Mouse (Mus musculus) E14TG2a.4 (cell line): ENCODE data around the gene Zbtb44.

Experiments used
- H3K27me3 ChIP-seq: 2 replicates; pipeline ENCODE4 v1.6.1; 2014; ENCODE audit warnings: low read length, control low read depth; ENCODE audit not compliant: insufficient read depth
- H3K36me3 ChIP-seq: 2 replicates; pipeline ENCODE4 v1.6.1; 2014; ENCODE audit warnings: low read length, control low read depth; ENCODE audit not compliant: insufficient read depth
- H3K4me1 ChIP-seq: replicated peaks from 2 replicates; pipeline ENCODE4 v1.6.1; 2014; ENCODE audit warnings: low read depth, low read length, control low read depth
- H3K4me3 ChIP-seq: replicated peaks from 2 replicates; pipeline ENCODE4 v1.5.1; 2014; ENCODE audit warnings: mild to moderate bottlenecking, low read length
- H3K9me3 ChIP-seq: 2 replicates; pipeline ENCODE4 v1.6.1; 2014; ENCODE audit warnings: low read length, control low read depth
- CTCF ChIP-seq: conservative IDR thresholded peaks from 2 replicates; pipeline ENCODE4 v1.5.1; 2014; ENCODE audit warnings: low read length
- NANOG ChIP-seq: IDR thresholded peaks from 2 replicates; pipeline ENCODE4 v1.6.1; 2014; ENCODE audit warnings: borderline replicate concordance, low read length, mixed read lengths
- POU5F1 ChIP-seq: IDR thresholded peaks from 2 replicates; pipeline ENCODE4 v1.6.1; 2014; ENCODE audit warnings: low read length, borderline replicate concordance

Gene Zbtb44

DNA sequence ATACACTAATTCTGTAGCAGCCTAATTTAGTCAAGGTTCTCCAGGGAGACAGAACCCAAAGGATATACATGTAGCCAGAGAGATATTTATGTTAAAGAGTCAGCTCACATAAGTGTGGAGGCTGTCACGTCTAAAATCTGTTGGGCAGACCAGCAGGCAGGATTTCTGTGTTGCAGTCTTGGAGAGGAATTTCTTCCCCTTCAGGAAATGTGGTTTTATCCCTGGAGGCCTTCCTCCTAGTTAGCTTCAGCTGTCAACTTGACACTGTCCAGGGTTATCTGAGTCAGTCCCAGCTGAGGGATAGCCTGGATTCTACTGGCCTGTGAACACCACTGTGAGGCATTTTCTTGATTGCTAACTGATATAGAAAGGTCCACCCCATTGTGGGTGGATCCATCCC lies 18.9 kb upstream of the Zbtb44 start:
- no peak for TF ChIP-seq POU5F1

DNA sequence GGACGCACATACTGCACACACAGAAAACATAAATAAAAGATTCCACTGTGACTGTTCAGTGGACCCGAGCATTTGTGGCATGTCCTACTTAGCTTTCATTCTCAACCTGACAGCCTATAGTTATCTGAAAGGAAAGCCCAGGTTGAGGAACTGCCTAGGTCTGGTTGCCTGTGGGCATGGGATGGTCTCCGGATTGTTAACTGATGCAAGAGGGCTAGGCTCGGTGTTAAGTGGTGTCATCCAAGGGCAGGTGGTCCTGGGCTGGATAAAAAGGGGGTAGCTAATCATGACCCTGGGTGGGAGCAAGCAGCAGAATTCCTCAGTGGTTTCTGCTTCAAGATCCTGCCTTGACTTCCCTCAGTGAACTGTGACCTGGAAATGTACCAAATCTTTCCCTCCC lies 17.8 kb upstream of the Zbtb44 start:
- TF ChIP-seq CTCF (no peak), POU5F1 (no peak), NANOG (no peak)
- H3K36me3 ChIP-seq: no peaks in the 10 kb centered on the region
- no peak overlapping the region for H3K4me3 ChIP-seq
- peaks cover 1% of the 10 kb centered on the region; the same call in 1 of the 2 replicates for H3K9me3 ChIP-seq
- H3K4me1 ChIP-seq: peaks cover 91% of the 10 kb centered on the region
- H3K27me3 ChIP-seq: no peaks in the 10 kb centered on the region

More for the DNA sequence above, 18.9 kb upstream of the Zbtb44 start:
- H3K4me1 ChIP-seq: peaks cover 80% of the 10 kb centered on the region
- H3K36me3 ChIP-seq: no peaks in the 10 kb centered on the region
- no peak overlapping the region for H3K4me3 ChIP-seq
- no peaks in the 10 kb centered on the region for H3K27me3 ChIP-seq
- H3K9me3 ChIP-seq: no peaks in the 10 kb centered on the region

DNA sequence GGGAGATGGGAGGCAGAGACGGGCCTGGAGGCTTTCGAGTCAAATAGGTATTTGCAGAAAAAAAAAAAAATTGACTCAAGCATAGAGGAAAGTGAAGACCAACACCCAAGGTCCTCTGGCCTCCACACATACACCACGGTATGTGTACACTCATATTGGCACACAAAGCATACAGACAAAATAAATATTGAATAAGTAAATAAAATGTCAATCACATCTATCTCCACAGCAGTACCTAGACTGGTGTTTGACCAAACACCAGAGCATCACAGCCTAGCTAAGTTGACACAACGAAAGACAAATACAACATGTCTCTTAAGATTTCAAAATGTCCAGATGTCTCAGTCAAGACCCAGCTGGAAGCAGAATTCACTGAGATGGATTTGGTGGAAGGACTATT lies 17.0 kb upstream of the Zbtb44 start:
- no peak for TF ChIP-seq NANOG
- TF ChIP-seq CTCF: no peak
- no peak for TF ChIP-seq POU5F1
- peaks cover 8% of the 10 kb centered on the region; the same call in 1 of the 2 replicates for H3K9me3 ChIP-seq
- no peaks in the 10 kb centered on the region for H3K36me3 ChIP-seq
- peaks cover 94% of the 10 kb centered on the region for H3K4me1 ChIP-seq
- H3K27me3 ChIP-seq: no peaks in the 10 kb centered on the region
- H3K4me3 ChIP-seq: no peak overlapping the region

DNA sequence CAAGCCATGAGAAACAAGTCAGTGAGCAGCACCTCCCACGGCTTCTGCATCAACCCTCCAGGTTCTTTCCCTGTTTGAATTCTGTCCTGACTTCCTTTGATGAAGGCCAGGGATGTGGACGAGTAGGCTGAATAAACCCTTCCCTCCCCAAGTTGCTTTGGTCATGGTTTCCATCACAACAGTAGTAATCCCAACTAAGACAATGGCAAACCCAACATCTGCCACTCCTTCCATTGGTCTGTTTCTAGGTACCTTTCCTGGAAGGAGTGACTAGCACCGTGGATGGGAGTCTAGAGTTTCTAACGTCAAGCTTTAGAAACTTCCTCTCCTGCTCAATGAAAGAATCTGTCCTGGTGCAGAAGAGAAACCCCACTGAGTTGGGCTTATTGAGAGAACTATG lies 12.8 kb upstream of the Zbtb44 start:
- H3K9me3 ChIP-seq: peaks cover 8% of the 10 kb centered on the region; the same call in 1 of the 2 replicates
- H3K27me3 ChIP-seq: no peaks in the 10 kb centered on the region
- peaks cover 81% of the 10 kb centered on the region for H3K4me1 ChIP-seq
- no peak overlapping the region for H3K4me3 ChIP-seq
- no peaks in the 10 kb centered on the region for H3K36me3 ChIP-seq
- TF ChIP-seq NANOG (no peak), POU5F1 (no peak), CTCF (no peak)

DNA sequence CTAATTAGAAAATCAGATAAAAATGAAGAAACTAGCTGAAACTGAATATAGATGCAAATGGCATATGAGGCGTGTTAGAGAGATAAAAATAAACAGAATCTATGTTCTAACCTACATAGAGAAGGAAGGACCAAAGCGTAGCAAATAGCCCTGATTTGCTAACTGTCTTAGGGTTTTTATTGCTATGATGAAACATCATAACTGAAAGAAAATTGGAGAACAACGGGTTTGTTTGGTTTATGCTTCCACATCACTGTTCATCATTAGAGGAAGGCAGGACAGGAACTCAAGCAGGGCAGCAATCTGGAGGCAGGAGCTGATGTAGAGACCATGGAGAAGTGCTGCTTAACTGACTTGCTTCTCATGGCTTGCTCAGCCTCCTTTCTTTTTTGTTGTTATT lies 12.3 kb upstream of the Zbtb44 start:
- no peaks in the 10 kb centered on the region for H3K36me3 ChIP-seq
- no peak overlapping the region for H3K4me3 ChIP-seq
- peaks cover 76% of the 10 kb centered on the region for H3K4me1 ChIP-seq
- TF ChIP-seq NANOG (no peak), CTCF (no peak), POU5F1 (no peak)
- peaks cover 8% of the 10 kb centered on the region; the same call in 1 of the 2 replicates for H3K9me3 ChIP-seq
- H3K27me3 ChIP-seq: no peaks in the 10 kb centered on the region

DNA sequence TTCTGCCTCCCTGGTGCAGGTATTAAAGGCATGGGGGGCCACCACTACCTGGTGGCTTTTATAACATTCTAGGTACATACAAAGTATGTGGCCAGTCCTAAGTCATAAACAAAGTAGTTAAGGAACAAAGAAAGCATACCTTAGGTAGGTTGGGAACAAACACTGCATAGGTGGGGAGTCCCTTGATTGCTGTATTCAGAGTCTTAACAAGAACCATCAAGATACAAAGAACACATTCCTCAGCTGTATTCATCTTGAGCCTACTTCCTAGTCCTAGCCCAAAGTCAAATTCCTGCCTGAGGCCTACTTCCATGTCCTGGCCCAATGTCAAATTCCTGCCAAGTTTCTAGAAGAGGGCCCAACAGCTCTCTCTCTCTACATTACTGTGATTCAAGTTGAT lies 11.7 kb upstream of the Zbtb44 start:
- Histone ChIP-seq H3K4me1 (peaks cover 76% of the 10 kb centered on the region), H3K27me3 (no peaks in the 10 kb centered on the region), H3K4me3 (no peak overlapping the region), H3K9me3 (peaks cover 8% of the 10 kb centered on the region; the same call in 1 of the 2 replicates), H3K36me3 (no peaks in the 10 kb centered on the region)
- TF ChIP-seq POU5F1 (no peak), NANOG (peak; percentile 100), CTCF (no peak)

DNA sequence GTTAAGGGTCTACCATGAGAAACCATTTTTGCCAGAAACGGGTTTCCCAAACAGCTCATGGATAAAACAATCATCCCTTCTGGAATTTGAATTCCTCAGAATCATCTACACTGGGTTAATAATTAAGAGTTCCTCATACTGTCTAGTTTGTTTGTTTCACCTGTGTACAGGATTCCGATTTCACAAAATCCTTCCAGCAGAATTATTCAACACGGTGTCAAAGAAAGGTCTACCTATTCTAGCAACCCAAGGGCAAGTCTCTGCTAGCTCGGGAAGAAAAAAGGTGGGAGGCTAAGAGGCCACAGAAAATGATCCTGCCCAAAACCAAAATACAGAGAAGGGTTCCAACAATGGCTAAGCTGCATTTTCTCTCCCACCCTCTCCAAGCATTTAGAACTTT lies 2.2 kb upstream of the Zbtb44 start:
- H3K4me3 ChIP-seq: peak overlapping the region; percentile 57; the same call in 1 of the 2 replicates
- H3K4me1 ChIP-seq: peaks cover 68% of the 10 kb centered on the region
- no peak for TF ChIP-seq CTCF
- no peak for TF ChIP-seq NANOG
- no peak for TF ChIP-seq POU5F1
- no peaks in the 10 kb centered on the region for H3K9me3 ChIP-seq
- no peaks in the 10 kb centered on the region for H3K27me3 ChIP-seq
- 0 out of 2 replicates have a peak, but pooled peaks cover under 1% of the 10 kb centered on the region for H3K36me3 ChIP-seq

DNA sequence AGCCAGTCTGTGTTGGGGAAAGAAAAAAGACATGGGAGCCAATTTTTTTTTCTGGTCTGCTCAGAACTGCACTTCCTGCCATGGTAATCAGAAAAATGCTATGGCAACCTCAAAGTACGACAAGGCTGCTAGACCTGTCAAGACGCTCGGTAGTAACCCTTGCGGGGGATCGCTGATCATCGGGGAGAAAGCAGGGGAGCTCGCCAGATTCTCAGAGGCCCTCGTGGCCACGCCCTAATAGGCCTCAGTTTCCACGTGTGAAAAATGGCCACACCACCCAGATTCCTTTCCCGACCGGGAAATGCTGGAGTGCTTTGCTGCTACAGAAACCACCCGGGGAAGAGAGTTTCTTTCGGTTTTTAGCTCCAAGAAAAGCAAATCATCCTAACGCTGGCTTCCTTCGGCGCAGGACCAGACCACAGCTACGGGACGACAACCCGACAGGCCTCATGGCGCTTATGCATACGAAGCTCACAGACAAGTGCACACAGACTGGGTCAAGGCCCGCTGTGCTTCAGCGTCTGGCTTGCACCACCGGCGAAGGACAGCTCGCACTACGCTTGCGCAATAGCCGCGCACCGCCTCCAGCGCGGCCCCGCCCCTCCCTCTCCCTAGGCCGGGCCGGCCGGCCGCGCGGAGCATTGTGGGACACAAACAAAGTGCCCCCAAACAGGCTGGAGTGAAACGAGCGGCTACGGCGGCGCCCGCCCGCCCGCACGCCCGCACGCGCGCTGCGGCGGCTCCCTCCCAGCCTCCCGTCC lies 513 bp upstream of the Zbtb44 start:
- H3K4me1 ChIP-seq: peaks cover 69% of the 10 kb centered on the region
- TF ChIP-seq CTCF (no peak), POU5F1 (no peak), NANOG (no peak)
- H3K27me3 ChIP-seq: no peaks in the 10 kb centered on the region
- H3K9me3 ChIP-seq: no peaks in the 10 kb centered on the region
- H3K36me3 ChIP-seq: peaks cover 16% of the 10 kb centered on the region
- peak overlapping the region; percentile 97 for H3K4me3 ChIP-seq
